Mouse (Mus musculus) right cerebral cortex, adult 18-20 months (tissue): ENCODE data around the gene Tmem231.

Experiments
- DNase-seq: peaks from one replicate; pipeline ENCODE4 v3.0.0; 2022; ENCODE audit warnings: mixed read lengths

The Tmem231 gene

DNA sequence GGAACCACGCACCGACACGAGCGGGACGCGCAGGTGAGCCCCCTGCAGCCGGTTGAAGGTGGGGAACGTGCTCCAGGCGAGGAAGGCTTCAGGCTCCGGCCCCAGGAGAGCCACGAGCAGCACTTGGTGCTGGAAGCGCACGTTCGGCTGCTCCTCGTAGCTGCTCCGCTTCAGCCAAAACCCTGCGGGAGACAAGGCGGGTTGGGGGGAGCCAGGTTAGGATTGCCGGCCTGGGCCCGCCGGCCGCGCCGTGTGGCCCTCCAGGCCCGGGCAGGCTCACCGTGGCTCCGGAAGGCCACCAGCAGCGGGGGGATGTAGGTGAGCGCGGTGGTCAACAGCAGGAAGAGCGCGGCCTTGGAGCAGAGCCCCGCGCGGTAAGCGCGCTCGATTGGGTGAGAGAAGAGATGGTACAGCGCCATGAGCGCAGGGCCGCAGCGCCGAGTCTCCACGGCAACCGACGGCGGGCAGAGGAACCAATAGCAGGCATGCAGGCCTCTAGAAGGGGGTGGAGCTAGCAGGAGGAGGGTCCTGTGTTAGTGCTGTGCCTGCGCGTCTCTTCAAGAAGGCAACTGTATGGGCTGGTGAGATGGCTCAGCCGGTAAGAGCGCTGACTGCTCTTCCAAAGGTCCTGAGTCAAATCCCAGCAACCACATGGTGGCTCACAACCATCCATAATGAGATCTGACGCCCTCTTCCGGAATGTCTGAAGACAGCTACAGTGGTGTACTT, at the start of gene Tmem231:
Gene Tmem231, minus strand, starts transcription at position 534 of the 729 bp plus-strand sequence.
- DNase-seq: peak; percentile 95

DNA sequence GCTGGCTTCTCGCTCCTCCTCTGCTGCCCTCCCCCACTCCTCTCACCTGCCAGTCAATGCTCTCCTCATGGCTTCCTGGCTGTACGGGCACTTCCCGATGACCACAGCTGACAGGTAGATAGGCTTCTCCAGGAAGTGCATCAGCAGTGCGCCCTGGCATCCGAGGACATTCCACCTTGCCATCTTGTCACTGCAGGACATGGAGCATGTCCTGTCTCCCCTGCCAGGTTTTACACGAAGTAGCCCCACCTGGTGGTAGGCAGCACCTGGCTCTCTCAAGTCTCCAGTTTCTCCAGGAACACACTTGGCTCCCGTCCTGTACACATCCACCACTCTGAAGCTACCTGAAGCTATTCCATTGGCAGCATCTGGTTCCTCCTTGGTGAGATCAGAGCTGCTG, 48.4 kb upstream of the Tmem231 start:
- no peak for DNase-seq

DNA sequence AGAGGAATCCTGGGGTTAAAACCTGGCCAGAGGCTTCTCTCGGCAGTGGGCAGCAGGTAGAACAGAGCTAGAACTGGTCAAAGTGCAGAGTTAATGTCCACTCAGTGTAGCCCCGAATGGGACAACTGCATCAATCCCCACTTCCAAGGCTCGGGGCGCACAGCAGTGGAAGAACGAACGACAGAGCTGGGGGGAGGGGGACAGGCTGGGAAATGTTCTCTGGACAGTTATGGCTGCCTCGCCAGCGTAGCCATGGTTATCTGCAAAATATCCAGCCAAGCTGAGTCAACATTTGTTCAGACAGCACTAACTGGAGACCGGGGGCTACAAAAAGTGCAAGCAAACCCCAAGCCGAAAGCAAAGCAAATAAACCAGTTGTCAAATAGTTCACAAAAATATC, 44.5 kb upstream of the Tmem231 start:
- no peak for DNase-seq

DNA sequence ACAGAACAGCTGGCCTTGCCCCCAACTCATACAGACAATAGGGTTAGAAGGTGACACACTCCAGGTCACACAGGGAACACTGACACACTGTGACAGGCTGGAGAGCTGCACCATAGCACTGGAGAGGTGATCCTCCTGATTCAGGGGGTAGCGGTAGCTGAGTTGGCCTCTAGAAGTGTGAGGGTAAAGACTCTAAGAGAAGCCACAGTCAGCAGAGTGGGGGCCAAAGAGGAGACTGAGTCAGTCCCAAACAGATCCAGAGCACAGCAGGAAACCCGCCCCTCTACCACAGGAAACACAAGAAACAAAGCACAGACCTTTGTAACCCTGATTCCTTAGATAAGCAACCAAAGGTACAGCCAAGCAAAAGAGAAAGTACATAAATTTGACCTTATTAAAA, 42.6 kb upstream of the Tmem231 start:
- no peak for DNase-seq

DNA sequence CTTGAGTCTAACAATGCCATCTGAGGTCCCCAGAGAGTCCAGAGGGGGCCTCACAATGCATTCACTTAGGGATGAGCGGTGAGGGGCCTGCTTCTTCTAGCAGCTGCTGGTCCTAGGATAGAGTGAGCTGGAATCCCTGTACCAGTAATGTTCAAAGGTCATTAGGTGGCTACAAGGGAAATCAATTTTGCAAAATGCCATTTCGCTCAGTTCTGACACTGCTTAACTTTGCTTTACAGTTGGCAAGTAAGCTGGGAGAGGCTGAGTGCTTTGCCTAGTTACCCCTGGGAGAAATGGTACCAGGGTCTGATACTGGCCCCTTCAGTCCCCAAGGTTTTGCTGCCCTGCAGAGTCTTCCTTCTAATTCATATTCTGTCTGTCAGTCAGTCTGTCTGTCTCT, 42.0 kb upstream of the Tmem231 start:
- DNase-seq: no peak

DNA sequence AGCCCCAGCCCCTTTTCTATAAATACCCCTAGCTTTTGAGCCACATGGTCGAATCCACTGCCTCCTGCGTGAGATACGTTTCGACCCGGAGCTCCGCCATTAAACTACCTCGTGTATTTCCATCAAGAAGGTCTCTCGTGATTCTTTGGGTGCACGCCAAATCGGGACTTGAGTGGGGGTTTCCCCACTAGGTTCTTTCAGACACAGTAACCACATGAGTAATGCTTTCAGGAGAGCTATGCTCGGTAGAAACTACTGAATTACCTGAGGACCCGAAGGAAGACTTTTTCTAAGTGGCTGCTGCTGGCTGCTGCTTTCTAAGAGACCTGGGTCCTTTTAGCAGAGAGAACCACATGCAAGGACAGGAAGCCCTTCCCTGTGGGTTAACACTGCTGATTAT, 40.5 kb upstream of the Tmem231 start:
- DNase-seq: no peak

DNA sequence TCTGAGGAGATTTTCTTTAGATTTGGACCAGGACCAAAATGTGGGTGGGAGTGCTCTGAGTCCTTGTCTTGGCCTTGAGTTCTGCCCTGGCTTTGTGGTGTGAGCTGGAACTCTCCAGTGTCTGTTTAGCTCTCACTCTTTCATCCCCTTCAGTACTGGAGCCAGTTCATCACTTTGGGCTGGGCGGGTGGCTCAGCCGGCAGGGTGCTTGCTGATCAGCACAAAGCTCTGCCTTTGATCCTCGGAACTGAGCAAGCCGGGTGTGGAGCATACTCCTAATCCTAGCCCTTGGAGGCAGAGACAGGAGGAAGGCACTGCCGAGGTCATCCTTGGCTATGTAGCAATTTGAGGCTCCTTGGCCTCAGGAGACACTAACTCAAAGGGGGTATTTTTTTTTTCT, 35.3 kb upstream of the Tmem231 start:
- DNase-seq: no peak

DNA sequence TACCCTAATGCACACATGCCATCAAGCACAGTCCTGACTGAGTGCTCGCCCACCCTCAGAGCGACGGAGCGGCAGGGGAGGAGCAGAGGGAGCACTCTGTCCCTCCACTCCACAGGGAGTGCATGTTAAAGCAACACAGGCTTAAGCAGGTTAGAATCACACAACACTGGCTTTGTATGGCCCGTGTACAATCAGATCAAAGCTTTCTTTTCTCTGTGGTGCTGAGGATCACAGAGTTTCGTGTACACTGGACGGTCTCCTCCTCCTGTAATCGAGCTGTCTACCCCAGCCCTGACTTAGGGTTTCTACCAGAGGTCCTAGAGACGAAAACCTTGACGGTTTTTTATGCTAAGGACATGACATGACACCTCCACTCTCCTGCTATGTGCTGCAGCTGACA, 34.9 kb upstream of the Tmem231 start:
- DNase-seq: no peak

DNA sequence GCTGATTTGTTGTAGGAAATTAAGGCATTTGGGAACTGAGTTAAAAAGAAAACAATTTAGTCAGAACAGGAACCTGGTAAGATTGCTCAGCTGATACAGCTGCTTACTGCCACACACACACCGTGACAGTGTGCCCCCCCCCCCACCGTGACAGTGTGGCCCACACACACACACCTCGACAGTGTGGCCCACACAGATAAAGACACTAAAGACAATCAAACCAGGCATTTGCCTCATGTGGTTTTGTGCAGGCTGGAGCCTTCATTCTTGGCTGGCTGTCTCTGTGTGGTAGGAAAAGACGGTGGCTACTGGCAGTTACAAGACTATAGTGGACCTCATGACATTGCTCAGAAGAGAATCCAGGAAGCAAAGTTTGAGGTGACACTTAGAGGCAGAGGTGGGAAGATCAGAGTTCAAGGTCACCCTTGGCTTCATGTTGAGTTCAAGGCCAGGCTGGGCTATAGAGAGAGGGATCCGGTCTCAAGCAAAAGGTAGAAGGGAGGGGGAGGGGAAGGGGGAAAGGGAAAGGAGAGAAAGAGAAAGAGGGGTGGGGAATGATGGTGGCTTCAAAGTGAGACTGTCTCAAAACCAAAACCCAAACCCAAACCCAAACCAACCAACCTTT, 33.7 kb upstream of the Tmem231 start:
- DNase-seq: no peak

DNA sequence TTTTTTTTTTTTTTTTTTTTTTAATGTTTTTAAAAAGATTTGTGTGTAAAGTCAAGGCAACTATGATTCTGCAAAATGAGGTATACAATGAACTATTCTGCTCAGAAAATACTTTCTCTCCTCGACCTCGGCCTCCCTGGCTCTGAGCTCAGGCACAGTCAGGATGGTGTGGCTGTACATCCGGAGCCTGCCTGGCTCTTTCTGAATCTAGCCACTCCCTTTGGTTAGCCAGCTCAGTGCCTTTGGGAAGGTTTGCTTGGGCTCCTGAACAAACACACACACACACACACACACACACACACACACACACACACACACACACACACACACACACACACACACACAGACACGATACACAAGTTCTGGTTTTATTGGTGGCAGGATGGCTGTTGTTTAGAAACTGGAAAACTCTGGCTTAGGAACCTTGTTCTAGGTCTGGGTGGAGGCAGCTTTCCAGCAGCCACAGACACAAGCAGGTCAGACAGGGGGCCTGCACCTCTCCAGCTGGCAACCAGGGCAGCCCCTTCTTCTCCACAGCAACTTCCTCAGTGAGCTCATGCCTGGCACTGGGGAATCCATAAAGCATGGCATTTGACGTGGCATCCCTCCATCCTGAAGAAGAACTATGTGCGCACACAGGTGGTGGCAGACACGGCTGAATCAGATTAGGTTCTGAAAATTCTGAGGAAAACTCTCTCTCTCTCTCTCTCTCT, 31.3 kb upstream of the Tmem231 start:
- DNase-seq: no peak

DNA sequence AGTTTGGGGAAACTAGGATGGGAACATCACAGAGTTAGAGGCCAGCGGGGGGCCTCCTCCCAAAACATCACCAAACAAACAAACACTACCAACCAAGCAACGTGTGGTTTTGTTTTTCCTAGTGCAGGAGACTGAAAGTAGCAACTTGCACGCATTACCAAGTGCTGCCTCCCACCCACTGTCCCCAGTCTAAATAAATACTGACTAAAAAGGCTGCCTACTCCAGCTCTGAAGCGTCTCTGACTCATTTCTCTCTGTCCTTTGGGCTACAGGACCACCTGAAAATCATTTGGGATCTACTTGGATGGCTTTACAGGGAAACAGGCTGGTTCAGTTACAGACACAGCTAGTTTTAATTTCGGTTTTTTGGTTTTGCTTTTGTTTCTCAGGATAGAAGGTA, 30.7 kb upstream of the Tmem231 start:
- peak; percentile 18 for DNase-seq

DNA sequence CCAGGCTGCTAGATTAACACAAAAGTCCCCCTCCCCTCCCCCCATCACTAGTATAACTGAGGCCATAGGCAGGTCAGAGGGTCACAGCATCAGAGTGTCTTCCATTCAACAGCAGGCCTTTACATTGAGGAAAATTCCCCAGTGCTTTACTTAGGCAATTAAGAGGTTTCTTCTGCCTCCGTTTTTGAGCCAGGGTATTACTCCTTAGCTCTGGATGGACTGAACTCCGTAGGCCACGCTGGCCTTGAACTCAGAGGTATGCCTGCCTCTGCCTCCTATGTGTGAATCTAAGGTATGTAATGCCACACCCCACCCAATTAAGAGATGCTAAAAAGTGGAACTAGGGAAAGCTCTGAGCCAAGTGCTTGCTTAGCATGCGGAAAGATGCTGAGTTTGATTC, 29.9 kb upstream of the Tmem231 start:
- DNase-seq: no peak

DNA sequence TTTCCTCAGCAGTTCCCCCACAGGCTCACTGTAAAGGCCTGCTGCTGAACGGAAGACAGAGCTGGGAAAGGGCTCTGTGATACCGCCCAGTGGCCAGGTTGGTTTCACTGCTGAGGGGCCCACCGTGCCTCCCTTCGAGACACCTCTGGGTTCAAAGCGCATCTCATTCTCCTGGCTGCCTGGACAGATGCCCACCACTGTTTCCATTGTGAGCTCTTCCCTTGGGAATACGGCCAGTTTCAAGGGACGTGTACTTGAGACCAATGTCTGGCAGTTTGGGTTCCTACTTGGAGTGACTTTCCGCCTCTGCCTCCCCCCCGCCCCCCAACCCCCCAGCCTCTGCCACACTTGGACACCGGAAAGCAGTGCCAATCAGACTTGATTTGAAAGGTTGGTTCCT, 29.4 kb upstream of the Tmem231 start:
- DNase-seq: no peak

DNA sequence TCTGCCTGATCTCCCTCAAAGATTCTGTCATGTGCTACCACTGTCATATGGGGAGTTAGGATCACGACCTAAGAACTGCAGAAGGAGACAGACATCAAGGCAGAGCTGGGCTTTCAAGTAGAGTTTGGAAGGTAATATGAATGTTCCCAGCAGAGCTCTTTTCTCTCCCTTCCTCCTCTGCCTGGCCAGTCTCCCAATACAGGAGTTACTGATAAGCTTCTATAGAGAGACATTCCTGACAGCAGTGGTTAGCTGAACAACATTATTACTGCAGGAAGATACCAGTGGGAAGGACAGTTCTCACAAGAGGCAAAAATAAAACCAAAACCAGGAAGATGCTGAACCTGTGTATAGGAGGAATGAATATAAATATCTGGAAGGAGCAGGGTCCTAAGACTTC, 28.9 kb upstream of the Tmem231 start:
- DNase-seq: no peak

DNA sequence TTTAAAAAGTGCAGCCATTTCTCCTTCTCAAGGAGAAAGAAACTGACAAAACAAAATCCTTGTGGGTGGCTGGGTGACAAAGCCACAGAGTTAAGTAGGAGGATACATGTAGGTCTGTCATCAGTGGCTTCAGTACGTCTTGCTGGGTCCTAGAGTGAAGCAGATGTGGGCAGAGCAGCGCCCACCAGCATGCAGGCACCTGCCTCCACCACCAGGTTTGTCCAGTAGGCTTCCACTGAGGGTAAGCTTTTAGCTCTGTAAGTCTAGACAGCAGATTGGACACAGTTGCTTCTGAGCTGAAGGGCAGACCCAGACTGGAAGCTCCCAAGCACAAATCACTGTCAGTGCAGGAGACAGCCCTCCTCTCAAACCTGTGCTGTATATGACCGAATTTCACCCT, 27.6 kb upstream of the Tmem231 start:
- DNase-seq: peak; percentile 8

DNA sequence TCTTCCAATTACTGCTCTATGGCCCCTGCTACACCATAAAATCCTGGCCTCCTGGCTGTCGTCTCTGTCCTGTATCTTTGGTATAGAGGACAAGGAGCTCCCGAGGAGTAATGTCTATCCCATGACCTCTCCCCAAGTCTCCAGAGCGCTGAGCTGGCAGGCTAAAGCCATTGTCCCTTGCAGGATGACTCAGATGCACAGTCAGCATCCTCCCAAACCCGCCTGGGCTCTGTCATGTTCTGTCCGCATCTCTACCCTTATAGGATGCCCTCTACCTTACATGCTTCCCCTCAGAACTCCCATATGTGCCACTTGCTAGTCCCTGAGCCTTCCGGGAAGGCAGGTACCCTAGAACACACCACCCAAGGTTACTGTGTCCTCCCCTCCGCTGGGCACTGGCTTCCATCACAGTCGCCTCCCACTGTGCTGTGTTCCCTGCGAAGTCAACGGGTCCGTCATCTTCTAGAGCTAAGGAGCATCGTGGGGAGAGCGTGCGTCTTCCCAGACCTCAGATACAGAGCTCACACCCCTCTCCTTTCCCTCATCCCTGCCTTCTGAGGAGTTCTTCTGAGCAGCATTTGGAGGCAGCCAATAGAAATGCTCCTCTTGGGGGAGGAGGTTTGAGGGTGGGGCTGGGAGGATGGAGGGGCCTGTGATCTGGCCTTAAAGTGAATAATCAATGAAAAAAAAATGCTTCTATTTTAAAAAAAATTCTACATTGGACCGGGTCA, 27.1 kb upstream of the Tmem231 start:
- no peak for DNase-seq

DNA sequence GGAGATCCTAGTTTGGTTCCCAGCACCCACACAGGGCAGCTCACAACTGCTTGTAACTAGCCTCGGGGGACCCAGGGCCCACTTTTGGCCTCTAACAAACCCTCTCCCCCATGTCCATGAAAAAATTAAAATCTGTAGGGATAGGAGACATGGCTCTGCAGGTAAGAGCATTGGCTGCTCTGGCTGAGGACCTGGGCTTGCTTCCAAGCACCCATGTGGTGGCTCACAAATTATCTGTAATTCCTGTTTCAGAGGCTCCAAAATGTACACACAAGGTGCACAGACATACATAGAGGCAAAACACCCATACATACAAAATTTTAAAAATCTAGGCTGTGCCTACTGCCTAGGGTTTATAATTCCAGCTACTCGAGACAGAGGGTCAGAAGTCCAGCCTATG, 23.6 kb upstream of the Tmem231 start:
- no peak for DNase-seq

DNA sequence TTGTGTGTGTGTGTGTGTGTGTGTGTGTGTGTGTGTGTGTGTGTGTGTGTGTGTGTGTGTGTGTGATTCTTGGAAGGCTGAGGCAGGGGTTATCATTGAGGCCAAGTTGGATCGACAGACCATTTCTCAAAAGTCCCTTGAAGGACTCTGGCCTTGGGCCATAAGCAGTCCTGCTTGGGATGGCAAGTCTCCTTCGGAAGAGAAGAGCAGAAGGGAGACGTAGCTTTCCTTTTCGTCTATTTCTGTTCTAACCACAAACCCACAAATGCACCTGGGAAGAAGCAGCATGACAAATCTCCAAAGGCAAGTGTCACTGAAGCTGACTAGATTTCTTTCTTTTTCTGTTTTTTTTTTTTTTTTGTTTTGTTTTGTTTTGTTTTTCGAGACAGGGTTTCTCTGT, 22.2 kb upstream of the Tmem231 start:
- no peak for DNase-seq

DNA sequence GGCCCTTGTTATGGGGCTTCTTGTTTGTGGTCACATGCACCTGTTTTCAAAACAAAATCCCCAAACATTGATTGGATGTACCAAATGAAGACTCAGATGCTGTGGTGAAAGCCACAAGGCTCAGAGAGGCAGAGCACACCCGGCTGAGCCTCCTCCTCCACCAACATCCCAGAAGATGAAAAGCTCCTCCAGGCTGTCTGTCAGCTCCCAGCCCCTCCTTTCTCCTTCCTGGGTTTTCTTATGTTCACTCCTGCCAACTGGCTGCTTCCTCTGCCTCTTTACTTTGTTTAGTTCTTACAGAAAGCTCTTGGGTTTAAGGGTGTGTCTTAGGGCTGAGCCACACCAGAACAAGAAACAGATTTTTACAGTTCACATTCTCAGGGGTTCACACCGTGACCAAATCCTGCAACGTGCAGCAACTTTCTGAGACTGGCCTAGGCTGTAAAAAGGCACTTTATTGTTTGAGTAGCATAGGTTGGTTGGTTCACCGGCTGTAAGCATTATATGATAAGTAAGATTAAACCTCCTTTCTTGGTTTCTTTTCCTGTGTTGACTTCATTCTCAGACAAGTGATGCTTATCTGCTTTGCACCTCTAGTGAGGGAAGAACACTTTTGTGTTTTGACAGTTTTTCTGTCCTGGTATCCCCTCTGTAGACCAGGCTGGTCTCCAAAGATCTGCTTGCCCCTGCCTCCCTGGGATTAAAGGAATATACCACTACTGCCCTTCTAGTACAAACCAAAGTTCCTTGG, 21.3 kb upstream of the Tmem231 start:
- DNase-seq: no peak

DNA sequence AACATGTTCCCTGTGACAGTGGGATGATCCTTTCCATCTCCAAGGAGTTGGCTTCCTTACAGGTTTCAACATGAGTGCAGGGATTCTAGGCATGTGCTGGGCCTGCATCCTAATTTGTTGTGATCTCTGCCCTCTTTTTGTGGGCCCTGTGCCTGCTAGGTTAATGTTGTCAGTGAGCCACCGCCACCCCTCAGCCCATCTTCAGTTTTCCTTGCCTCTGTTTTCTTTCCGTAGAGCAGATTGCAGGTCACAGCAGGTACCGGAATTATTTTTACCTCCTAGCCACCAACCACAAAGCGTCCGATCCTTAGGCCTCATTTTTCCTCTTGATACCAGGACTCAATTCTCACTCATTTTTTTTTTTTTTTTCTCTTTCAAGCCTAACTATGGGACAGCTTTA, 18.3 kb upstream of the Tmem231 start:
- no peak for DNase-seq

DNA sequence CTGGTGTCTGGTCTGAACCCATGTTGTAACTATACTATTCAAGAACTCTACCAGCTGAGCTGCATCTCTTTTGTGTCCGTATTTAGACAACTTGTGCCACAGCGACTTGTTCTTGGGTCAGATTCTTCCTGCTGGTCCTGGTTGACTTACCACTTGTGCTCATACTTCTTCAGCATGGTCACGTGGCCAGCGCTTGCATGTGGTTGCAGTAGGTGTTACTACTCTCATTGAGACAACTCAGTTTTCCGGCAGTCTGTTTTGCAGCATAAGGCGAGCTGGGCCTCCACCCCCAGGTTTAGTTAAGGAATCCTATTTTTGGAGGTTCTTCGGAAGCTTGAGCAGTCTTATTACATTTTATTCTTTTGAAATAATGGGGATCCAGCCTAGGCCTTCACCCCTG, 17.6 kb upstream of the Tmem231 start:
- DNase-seq: peak; percentile 79

DNA sequence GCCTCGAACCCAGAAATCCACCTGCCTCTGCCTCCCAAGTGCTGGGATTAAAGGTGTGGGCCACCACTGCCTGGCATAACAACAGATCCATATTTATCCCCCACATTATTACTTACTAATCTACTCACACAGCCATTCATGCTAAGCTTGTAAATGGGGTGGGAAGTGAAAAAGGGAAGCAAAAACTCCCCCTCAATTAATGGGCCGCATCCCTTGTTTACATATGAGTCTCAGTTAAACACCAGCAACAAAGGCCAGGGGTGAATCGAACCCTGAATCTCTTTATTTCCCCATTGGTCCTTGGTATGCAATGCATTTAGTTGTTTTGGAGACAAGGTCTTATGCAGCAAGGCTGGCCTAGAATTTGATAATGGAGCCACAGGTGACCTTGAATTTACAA, 17.2 kb upstream of the Tmem231 start:
- DNase-seq: no peak

DNA sequence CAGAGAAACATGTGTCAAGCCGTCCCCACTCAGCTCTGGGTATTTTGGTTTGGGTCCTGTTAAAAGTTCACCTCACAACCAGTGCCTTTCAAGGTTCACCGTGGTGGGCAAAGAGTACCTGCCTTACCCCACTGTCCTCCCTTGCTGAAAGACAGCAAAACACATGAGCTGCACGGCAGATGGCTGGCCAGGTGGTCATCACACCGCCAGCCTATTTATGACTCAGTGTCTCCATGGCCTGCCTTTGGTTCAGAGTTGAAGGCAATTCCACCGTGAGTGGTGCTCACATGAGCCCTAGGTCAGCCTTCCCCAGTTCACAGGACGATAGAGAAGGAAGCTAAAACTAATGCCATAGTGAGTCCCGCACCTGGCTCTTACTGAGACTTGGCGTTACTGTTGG, 14.3 kb upstream of the Tmem231 start:
- no peak for DNase-seq
